Comparison of ENCODE assay signal across 8 mouse cellular contexts in the genomic region with DNA sequence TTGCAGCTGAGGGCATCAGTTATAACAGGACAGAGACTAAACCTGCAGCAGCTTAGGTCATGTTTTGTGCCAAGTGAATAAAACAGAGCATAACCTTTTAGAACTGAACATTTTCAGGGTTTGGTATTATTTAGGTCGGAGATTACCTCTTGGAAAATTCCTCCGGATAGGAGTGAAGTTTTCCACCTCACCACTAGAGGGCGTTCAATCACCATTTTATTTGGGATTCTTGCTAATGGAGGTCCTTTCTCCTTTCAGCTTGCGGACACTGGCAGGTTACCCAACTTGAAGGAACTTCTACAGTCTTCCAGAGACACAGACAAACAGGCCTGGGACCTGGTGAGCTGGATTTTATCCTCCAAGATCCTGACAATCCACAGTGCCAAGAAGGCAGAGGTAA. TPM values are rescaled to one million over a fixed set of nuclear protein-coding genes. Genes with fewer than 3 reads are reported as not detected.
DNase-seq lines count a peak whose midpoint lies in the region; ATAC-seq and TF ChIP-seq lines count a peak whose summit lies in the region.

No protein-coding gene starts in this region.

- peak; percentile 50 for TF ChIP-seq CTCF in heart, postnatal 0 days (IDR thresholded peaks at IDR 0.05; ENCODE audit: low read depth)

- no peak for TF ChIP-seq EP300 in heart, postnatal 0 days (IDR thresholded peaks at IDR 0.05; ENCODE audit: low read depth)

- H3K9me3 ChIP-seq in heart, postnatal 0 days (replicated peaks; ENCODE audit: control insufficient read depth, low read length), result no peaks in the 10 kb centered on the region
- no peaks in the 10 kb centered on the region for H3K9me3 ChIP-seq in neural tube, embryonic 11.5 days (ENCODE audit: control insufficient read depth, low read length)
- no peaks in the 10 kb centered on the region for H3K9me3 ChIP-seq in neural tube, embryonic 15.5 days (replicated peaks)
- no peaks in the 10 kb centered on the region for H3K9me3 ChIP-seq in midbrain, embryonic 10.5 days (replicated peaks)

- 41% methylated on average over 4 of the region's 4 CpGs for WGBS in heart, postnatal 0 days
- 39% methylated on average over 4 of the region's 4 CpGs for WGBS in neural tube, embryonic 11.5 days
- WGBS in neural tube, embryonic 15.5 days, result 38% methylated on average over 4 of the region's 4 CpGs
- WGBS in midbrain, embryonic 10.5 days, result 35% methylated on average over 4 of the region's 4 CpGs

- H3K4me2 ChIP-seq in heart, postnatal 0 days (ENCODE audit: low read depth, low read length), result no peak overlapping the region
- no peak overlapping the region for H3K4me2 ChIP-seq in neural tube, embryonic 11.5 days (ENCODE audit: low read depth)
- no peak overlapping the region for H3K4me2 ChIP-seq in neural tube, embryonic 15.5 days

- intact Hi-C loops in left cerebral cortex, postnatal 25 days (cut with DNase I), result loop anchor here (2.0 kb wide), 1 partner anchor 57 kb away; no protein-coding TSS in a partner anchor

- no peaks in the 10 kb centered on the region for H3K27me3 ChIP-seq in heart, postnatal 0 days (ENCODE audit: control insufficient read depth, insufficient read depth, low read length)
- H3K27me3 ChIP-seq in neural tube, embryonic 11.5 days (ENCODE audit: control insufficient read depth, insufficient read depth, low read length), result no peaks in the 10 kb centered on the region
- no peaks in the 10 kb centered on the region for H3K27me3 ChIP-seq in neural tube, embryonic 15.5 days (replicated peaks)
- H3K27me3 ChIP-seq in midbrain, embryonic 10.5 days (ENCODE audit: low read depth, poor library complexity, severe bottlenecking), result no peaks in the 10 kb centered on the region

- H3K36me3 ChIP-seq in heart, postnatal 0 days (replicated peaks; ENCODE audit: control insufficient read depth, insufficient read depth, low read length), result peaks cover 21% of the 10 kb centered on the region
- no peaks in the 10 kb centered on the region for H3K36me3 ChIP-seq in neural tube, embryonic 11.5 days (ENCODE audit: control insufficient read depth, insufficient read depth, low read length)
- peaks cover 22% of the 10 kb centered on the region for H3K36me3 ChIP-seq in neural tube, embryonic 15.5 days
- H3K36me3 ChIP-seq in midbrain, embryonic 10.5 days, result peaks cover 9% of the 10 kb centered on the region

- H3K4me3 ChIP-seq in heart, postnatal 0 days (ENCODE audit: low read depth, low read length), result no peak overlapping the region
- no peak overlapping the region for H3K4me3 ChIP-seq in neural tube, embryonic 11.5 days (ENCODE audit: low read depth, low read length)
- H3K4me3 ChIP-seq in neural tube, embryonic 15.5 days (replicated peaks), result no peak overlapping the region
- H3K4me3 ChIP-seq in midbrain, embryonic 10.5 days, result no peak overlapping the region

- H3K27ac ChIP-seq in heart, postnatal 0 days (ENCODE audit: low read depth), result no peak overlapping the region
- no peak overlapping the region for H3K27ac ChIP-seq in neural tube, embryonic 11.5 days (ENCODE audit: low read depth, low read length)
- no peak overlapping the region for H3K27ac ChIP-seq in neural tube, embryonic 15.5 days (replicated peaks)
- H3K27ac ChIP-seq in midbrain, embryonic 10.5 days (replicated peaks), result no peak overlapping the region

- no peak for ATAC-seq in heart, postnatal 0 days (ENCODE audit: insufficient read depth, low read depth)
- ATAC-seq in neural tube, embryonic 11.5 days (ENCODE audit: insufficient read depth, low FRiP score, low TSS enrichment), result no peak
- ATAC-seq in neural tube, embryonic 15.5 days (ENCODE audit: low FRiP score), result no peak

- no peak overlapping the region for H3K9ac ChIP-seq in heart, postnatal 0 days (replicated peaks; ENCODE audit: low read depth, low read length)
- H3K9ac ChIP-seq in neural tube, embryonic 11.5 days (ENCODE audit: low read length), result no peak overlapping the region
- H3K9ac ChIP-seq in neural tube, embryonic 15.5 days (replicated peaks), result no peak overlapping the region

- no peak for DNase-seq in heart, postnatal 0 days (ENCODE audit: low spot score)
- no peak for DNase-seq in heart, adult 8-10 months (ENCODE audit: low spot score)
- DNase-seq in neural tube, embryonic 11.5 days (ENCODE audit: low spot score), result peak; percentile 30
- DNase-seq in c-Kit-negative CD71-positive TER-119-positive erythroid progenitor cells, embryonic 14.5 days (ENCODE audit: low read depth, low spot score), result peak; percentile 35
- peak; percentile 43 for DNase-seq in mesoderm, embryonic 11.5 days (ENCODE audit: low read depth, low spot score)
- no peak for DNase-seq in left cerebral cortex, postnatal 25 days (ENCODE audit: low spot score in 2 of 2)
- no peak for DNase-seq in midbrain, embryonic 10.5 days (ENCODE audit: low spot score)

- no peaks in the 10 kb centered on the region for H3K4me1 ChIP-seq in heart, postnatal 0 days (ENCODE audit: control insufficient read depth, insufficient read depth)
- no peaks in the 10 kb centered on the region for H3K4me1 ChIP-seq in neural tube, embryonic 11.5 days (ENCODE audit: control insufficient read depth, insufficient read depth, low read length)
- H3K4me1 ChIP-seq in neural tube, embryonic 15.5 days, result no peaks in the 10 kb centered on the region
- H3K4me1 ChIP-seq in midbrain, embryonic 10.5 days, result no peaks in the 10 kb centered on the region; the same call in 1 of the 2 replicates

RNA-seq across cellular contexts. Expression of a gene that starts 30.6 kb away (rescaled TPM):
- 1.8 and 7.7 TPM in 2 replicates for total RNA-seq in heart, postnatal 0 days (2014; rRNA removed; ENCODE audit: low replicate concordance)
- polyA plus RNA-seq in heart, postnatal 0 days (2015; fragmentation: Nextera tagmentation; extraction: Ambion mirVana), result 5.7 and 5.8 TPM in 2 replicates
- total RNA-seq in heart, adult 8-10 months (2022), result 1 to 10 TPM; 3.4 to 4.5 (median 3.7) TPM
- polyA plus RNA-seq in neural tube, embryonic 11.5 days (2014; fragmentation: Nextera tagmentation; extraction: Ambion mirVana), result 4.9 and 6.1 TPM in 2 replicates
- polyA plus RNA-seq in neural tube, embryonic 15.5 days (2015; fragmentation: Nextera tagmentation; extraction: Ambion mirVana), result 6.4 and 8.9 TPM in 2 replicates
- total RNA-seq in left cerebral cortex, postnatal 25 days (2021), result 1 to 10 TPM; 3.3 to 3.6 TPM
- 7.2 and 7.9 TPM in 2 replicates for polyA plus RNA-seq in midbrain, embryonic 10.5 days (2016; fragmentation: Nextera tagmentation; extraction: Ambion mirVana)

RNA-seq across cellular contexts. Expression of a gene that starts 39.2 kb away (rescaled TPM):
- total RNA-seq in heart, postnatal 0 days (2014; rRNA removed; ENCODE audit: low replicate concordance), result 0.73 and 0.88 TPM in 2 replicates
- 0.19 and 0.21 TPM in 2 replicates for polyA plus RNA-seq in heart, postnatal 0 days (2015; fragmentation: Nextera tagmentation; extraction: Ambion mirVana)
- 1 to 10 TPM; 1.5 to 2.8 (median 2.4) TPM for total RNA-seq in heart, adult 8-10 months (2022)
- 0.12 and 0.29 TPM in 2 replicates for polyA plus RNA-seq in neural tube, embryonic 11.5 days (2014; fragmentation: Nextera tagmentation; extraction: Ambion mirVana)
- 0.58 and 0.79 TPM in 2 replicates for polyA plus RNA-seq in neural tube, embryonic 15.5 days (2015; fragmentation: Nextera tagmentation; extraction: Ambion mirVana)
- total RNA-seq in left cerebral cortex, postnatal 25 days (2021), result under 1 TPM; 0.07 to 0.09 TPM
- polyA plus RNA-seq in midbrain, embryonic 10.5 days (2016; fragmentation: Nextera tagmentation; extraction: Ambion mirVana), result 0.04 and 0.17 TPM in 2 replicates

Comparison
In these comparisons a context has a peak if more than half of its experiments do, and no peak if none do; other contexts are left out.
1. DNase-seq: peak in neural tube, embryonic 11.5 days (single experiment), c-Kit-negative CD71-positive TER-119-positive erythroid progenitor cells, embryonic 14.5 days (single experiment) and mesoderm, embryonic 11.5 days (single experiment); none in heart, postnatal 0 days (single experiment), heart, adult 8-10 months (single experiment), left cerebral cortex, postnatal 25 days (0 of 2) and midbrain, embryonic 10.5 days (single experiment).